Mouse (Mus musculus) heart, embryonic 10.5 days (tissue): ENCODE results near the gene Igfn1. TPM values are rescaled to one million over a fixed set of nuclear protein-coding genes. Genes with fewer than 3 reads are reported as not detected.

ENCODE experiments used
- DNase-seq: peaks from one replicate; pipeline ENCODE4 v3.0.0-alpha.2; 2017; ENCODE audit warnings: low spot score
- H3K27ac ChIP-seq: fragments of 300-500 bp; sonication (generic); 2 replicates; pipeline ENCODE4 v1.5.1; 2016; ENCODE audit warnings: mild to moderate bottlenecking
- H3K27me3 ChIP-seq: fragments of 300-500 bp; sonication (generic); 2 replicates; pipeline ENCODE4 v1.6.1; 2016; ENCODE audit warnings: mild to moderate bottlenecking; ENCODE audit not compliant: poor library complexity, insufficient read depth, severe bottlenecking
- H3K36me3 ChIP-seq: fragments of 300-500 bp; sonication (generic); 2 replicates; pipeline ENCODE4 v1.6.1; 2016; ENCODE audit warnings: mild to moderate bottlenecking, moderate library complexity
- H3K4me1 ChIP-seq: fragments of 300-500 bp; sonication (generic); 2 replicates; pipeline ENCODE4 v1.6.1; 2016; ENCODE audit warnings: mild to moderate bottlenecking
- H3K4me3 ChIP-seq: fragments of 300-500 bp; sonication (generic); 2 replicates; pipeline ENCODE4 v1.5.1; 2016; ENCODE audit warnings: mild to moderate bottlenecking, moderate library complexity
- H3K9me3 ChIP-seq: fragments of 300-500 bp; sonication (generic); 2 replicates; pipeline ENCODE4 v1.6.1; 2016; ENCODE audit warnings: mild to moderate bottlenecking, moderate library complexity
- WGBS: fragments of 180-500 bp; shearing (Covaris S2); methylation state at CpG from one replicate; pipeline ENCODE4 v1.1.7; 2016; 5-methylcytosine and 5-hydroxymethylcytosine counted together
- polyA plus RNA-seq: library from polyadenylated mRNA; unstranded; fragments of >200 nt; fragmentation: Nextera tagmentation; extraction: Ambion mirVana; gene quantifications from 2 replicates; pipeline ENCODE4 v1.2.1, GENCODE M21; 2016

Gene Igfn1
- polyA plus RNA-seq, 1 experiment from 2014 or later = not detected

GRCm38 (mm10) chr1:135916486-135917058, 89.6 kb downstream of the Igfn1 start:
- peaks cover 88% of the 10 kb centered on the region for H3K27me3 ChIP-seq
- no peaks in the 10 kb centered on the region for H3K9me3 ChIP-seq
- no peak overlapping the region for H3K4me3 ChIP-seq
- H3K4me1 ChIP-seq = peaks cover 11% of the 10 kb centered on the region
- WGBS = 32% methylated on average over 5 of the region's 5 CpGs
- H3K27ac ChIP-seq = no peak overlapping the region
- no peak for DNase-seq
- no peaks in the 10 kb centered on the region for H3K36me3 ChIP-seq

- Histone ChIP-seq H3K36me3 (no peaks in the 10 kb centered on the region), H3K27me3 (peaks cover 83% of the 10 kb centered on the region), H3K4me1 (peaks cover 16% of the 10 kb centered on the region), H3K4me3 (no peak overlapping the region), H3K27ac (no peak overlapping the region), H3K9me3 (no peaks in the 10 kb centered on the region)
- 71% methylated on average over 4 of the region's 4 CpGs for WGBS
- DNase-seq = no peak
Observed at GRCm38 (mm10) chr1:135913657-135914056, 92.5 kb downstream of the Igfn1 start.

- Histone ChIP-seq H3K9me3 (no peaks in the 10 kb centered on the region), H3K36me3 (no peaks in the 10 kb centered on the region), H3K4me3 (no peak overlapping the region), H3K27me3 (peaks cover 57% of the 10 kb centered on the region), H3K27ac (no peak overlapping the region), H3K4me1 (peaks cover 15% of the 10 kb centered on the region)
- no peak for DNase-seq
- WGBS = 30% methylated on average over 6 of the region's 6 CpGs
Observed at GRCm38 (mm10) chr1:135909381-135909780, 96.8 kb downstream of the Igfn1 start.

GRCm38 (mm10) chr1:135906736-135907135, 99.4 kb downstream of the Igfn1 start:
- DNase-seq = no peak

More at GRCm38 (mm10) chr1:135906736-135907135, 99.4 kb downstream of the Igfn1 start:
- peaks cover 15% of the 10 kb centered on the region for H3K4me1 ChIP-seq
- H3K9me3 ChIP-seq = no peaks in the 10 kb centered on the region
- WGBS = 69% methylated on average over 11 of the region's 11 CpGs
- no peaks in the 10 kb centered on the region for H3K36me3 ChIP-seq
- no peak overlapping the region for H3K27ac ChIP-seq
- H3K4me3 ChIP-seq = no peak overlapping the region
- H3K27me3 ChIP-seq = peaks cover 59% of the 10 kb centered on the region

Other genes starting within 250 kb of the Igfn1 start
- 63.2 and 65.3 TPM in 2 replicates for gene Phlda3, start 240.2 kb downstream of the Igfn1 start, polyA plus RNA-seq
- 2,290 and 3,821 TPM in 2 replicates for gene Tnni1, start 226.9 kb downstream of the Igfn1 start, polyA plus RNA-seq
- 3.3 and 6.8 TPM in 2 replicates for gene Lad1, start 187.7 kb downstream of the Igfn1 start, polyA plus RNA-seq
- 2,168 and 3,634 TPM in 2 replicates for gene Tnnt2, start 170.0 kb downstream of the Igfn1 start, polyA plus RNA-seq
- gene Pkp1, start 87.1 kb downstream of the Igfn1 start, polyA plus RNA-seq = 0.04 TPM in 1 of 2 replicates, not detected in the other
- 155 and 166 TPM in 2 replicates for gene Tmem9, start 1.8 kb upstream of the Igfn1 start, polyA plus RNA-seq
- gene Ascl5, start 44.5 kb upstream of the Igfn1 start, polyA plus RNA-seq = not detected in 2 replicates
- 1.3 and 1.6 TPM in 2 replicates for gene Cacna1s, start 46.4 kb upstream of the Igfn1 start, polyA plus RNA-seq
- 4.6 and 5.4 TPM in 2 replicates for gene Kif21b, start 125.0 kb upstream of the Igfn1 start, polyA plus RNA-seq
- gene Mroh3, start 206.5 kb upstream of the Igfn1 start, polyA plus RNA-seq = 0.11 TPM in 1 of 2 replicates, not detected in the other
- 2.5 and 7.9 TPM in 2 replicates for gene Inava, start 227.9 kb upstream of the Igfn1 start, polyA plus RNA-seq